Mouse (Mus musculus) intestine, postnatal 0 days (tissue): ENCODE results near the gene Efcab1. TPM values are rescaled to one million over a fixed set of nuclear protein-coding genes. Genes with fewer than 3 reads are reported as not detected.
"Not testable (repeated sequence)": the region's sequence is repeated elsewhere in the genome, so short reads cannot be mapped to it uniquely, and the experiment has no call there.

Source experiments
- ATAC-seq: fragments of 200-750 bp; cut with Nextera tagmentation; 2 replicates; pipeline ENCODE4 v1.8.0; 2017; ENCODE audit warnings: mild to moderate bottlenecking, moderate TSS enrichment, moderate library complexity
- H3K27ac ChIP-seq: fragments of 300-500 bp; sonication (generic); 2 replicates; pipeline ENCODE4 v1.5.1; 2014; ENCODE audit warnings: mild to moderate bottlenecking, low read depth, low read length, moderate library complexity
- H3K27me3 ChIP-seq: fragments of 300-500 bp; sonication (generic); replicated peaks from 2 replicates; pipeline ENCODE4 v1.6.1; 2014; ENCODE audit warnings: low read length, mixed read lengths; ENCODE audit not compliant: control insufficient read depth, insufficient read depth
- H3K36me3 ChIP-seq: fragments of 300-500 bp; sonication (generic); 2 replicates; pipeline ENCODE4 v1.6.1; 2014; ENCODE audit warnings: mild to moderate bottlenecking, moderate library complexity; ENCODE audit not compliant: control insufficient read depth, insufficient read depth
- H3K4me1 ChIP-seq: fragments of 300-500 bp; sonication (generic); replicated peaks from 2 replicates; pipeline ENCODE4 v1.6.1; 2014; ENCODE audit warnings: antibody characterized with exemption, low read length, mixed read lengths; ENCODE audit not compliant: control insufficient read depth, insufficient read depth
- H3K4me2 ChIP-seq: fragments of 300-500 bp; sonication (generic); replicated peaks from 2 replicates; pipeline ENCODE4 v1.6.1; 2014; ENCODE audit warnings: low read depth, mild to moderate bottlenecking, moderate library complexity
- H3K4me3 ChIP-seq: fragments of 300-500 bp; sonication (generic); 2 replicates; pipeline ENCODE4 v1.5.1; 2014; ENCODE audit warnings: low read depth, low read length
- H3K9ac ChIP-seq: fragments of 300-500 bp; sonication (generic); 2 replicates; pipeline ENCODE4 v1.6.1; 2014; ENCODE audit warnings: mild to moderate bottlenecking, low read depth, low read length
- H3K9me3 ChIP-seq: fragments of 300-500 bp; sonication (generic); 2 replicates; pipeline ENCODE4 v1.6.1; 2016; ENCODE audit warnings: mixed run types; ENCODE audit not compliant: control insufficient read depth
- CTCF ChIP-seq: sonication (generic); IDR thresholded peaks from 2 replicates; pipeline ENCODE4 v1.5.1; 2016; ENCODE audit warnings: low read depth, mild to moderate bottlenecking, control low read depth, antibody characterized with exemption, moderate library complexity
- WGBS: fragments of 180-500 bp; shearing (Covaris S2); extraction: QIAGEN DNeasy Blood & Tissue Kit; methylation state at CpG from one replicate; pipeline ENCODE4 v1.1.7; 2014; 5-methylcytosine and 5-hydroxymethylcytosine counted together
- polyA plus RNA-seq: library from polyadenylated mRNA; unstranded; fragments of >200 nt; fragmentation: Nextera tagmentation; extraction: Ambion mirVana; gene quantifications from 2 replicates; pipeline ENCODE4 v1.2.1, GENCODE M21; 2015

Gene Efcab1
- polyA plus RNA-seq, 1 experiment from 2014 or later: 0.78 TPM

GRCm38 (mm10) chr16:14894713-14895112 is 11.7 kb upstream of the Efcab1 start:
- Histone ChIP-seq H3K36me3 (no peaks in the 10 kb centered on the region), H3K9me3 (no peaks in the 10 kb centered on the region), H3K4me3 (no peak overlapping the region), H3K4me1 (no peaks in the 10 kb centered on the region), H3K27ac (no peak overlapping the region), H3K27me3 (no peaks in the 10 kb centered on the region), H3K4me2 (no peak overlapping the region), H3K9ac (no peak overlapping the region)
- WGBS: 59% methylated on average over 1 of the region's 1 CpGs
- no peak for ATAC-seq
- TF ChIP-seq CTCF: no peak

GRCm38 (mm10) chr16:14895543-14895942 is 10.9 kb upstream of the Efcab1 start:
- TF ChIP-seq CTCF: no peak
- 57% methylated on average over 2 of the region's 2 CpGs for WGBS
- Histone ChIP-seq H3K27me3 (no peaks in the 10 kb centered on the region), H3K4me2 (no peak overlapping the region), H3K4me3 (no peak overlapping the region), H3K36me3 (no peaks in the 10 kb centered on the region), H3K27ac (no peak overlapping the region), H3K9me3 (no peaks in the 10 kb centered on the region), H3K4me1 (no peaks in the 10 kb centered on the region), H3K9ac (no peak overlapping the region)
- ATAC-seq: no peak

- 63% methylated on average over 3 of the region's 3 CpGs for WGBS
- H3K27ac ChIP-seq, H3K4me2 ChIP-seq, ATAC-seq, H3K9me3 ChIP-seq, H3K4me3 ChIP-seq, H3K9ac ChIP-seq, H3K4me1 ChIP-seq, H3K27me3 ChIP-seq, H3K36me3 ChIP-seq: not testable (repeated sequence)
Observed at GRCm38 (mm10) chr16:14930711-14931110, 24.3 kb downstream of the Efcab1 start.

- H3K27ac ChIP-seq, H3K4me2 ChIP-seq, H3K9me3 ChIP-seq, H3K27me3 ChIP-seq, ATAC-seq, H3K36me3 ChIP-seq, H3K4me1 ChIP-seq, H3K4me3 ChIP-seq, H3K9ac ChIP-seq: not testable (repeated sequence)
- 58% methylated on average over 7 of the region's 7 CpGs for WGBS
Observed at GRCm38 (mm10) chr16:14936478-14937166, 30.2 kb downstream of the Efcab1 start.

GRCm38 (mm10) chr16:14939552-14939951 is 33.1 kb downstream of the Efcab1 start:
- H3K27me3 ChIP-seq: no peaks in the 10 kb centered on the region
- no peak for TF ChIP-seq CTCF
- H3K4me2 ChIP-seq: no peak overlapping the region
- H3K9ac ChIP-seq: no peak overlapping the region
- ATAC-seq: no peak
- no peaks in the 10 kb centered on the region for H3K36me3 ChIP-seq
- no peaks in the 10 kb centered on the region for H3K4me1 ChIP-seq
- WGBS: 30% methylated on average over 1 of the region's 1 CpGs
- H3K9me3 ChIP-seq: no peaks in the 10 kb centered on the region
- H3K4me3 ChIP-seq: no peak overlapping the region
- H3K27ac ChIP-seq: no peak overlapping the region

- H3K9me3 ChIP-seq: no peaks in the 10 kb centered on the region
- H3K4me1 ChIP-seq: no peaks in the 10 kb centered on the region
- H3K4me2 ChIP-seq: no peak overlapping the region
- WGBS: 55% methylated on average over 1 of the region's 1 CpGs
- H3K9ac ChIP-seq: no peak overlapping the region
- TF ChIP-seq CTCF: no peak
- no peaks in the 10 kb centered on the region for H3K36me3 ChIP-seq
- H3K4me3 ChIP-seq: no peak overlapping the region
- H3K27ac ChIP-seq: no peak overlapping the region
- H3K27me3 ChIP-seq: no peaks in the 10 kb centered on the region
- no peak for ATAC-seq
Observed at GRCm38 (mm10) chr16:14939994-14940715, 33.7 kb downstream of the Efcab1 start.
